Comparison of ENCODE assay signal across 10 mouse cellular contexts in genomic region chr9:102692564-102693475, GRCm38 (mm10). TPM values are rescaled to one million over a fixed set of nuclear protein-coding genes. Genes with fewer than 3 reads are reported as not detected.
DNase-seq lines count a peak whose midpoint lies in the region; ATAC-seq and TF ChIP-seq lines count a peak whose summit lies in the region.
"Had no signal": no experiment of that assay in that cellular context is flagged by ENCODE, and none has a peak within 500 bp of the region (broad histone marks: within the 10 kb centered on the region; RNA-seq: fewer than 3 reads in every experiment).

No protein-coding gene starts in this region.

- DNase-seq in forebrain, postnatal 0 days: no peak
- no peak for DNase-seq in testis, postnatal 10 days (ENCODE audit: low spot score)
- no peak for DNase-seq in liver, postnatal 0 days
- DNase-seq in layer of hippocampus, postnatal 14 days (ENCODE audit: low spot score in 2 of 2): no peak
- DNase-seq: liver had no signal

- TF ChIP-seq CTCF in forebrain, postnatal 0 days (IDR thresholded peaks at IDR 0.05; ENCODE audit: low read depth): no peak
- TF ChIP-seq CTCF in testis, adult 2 months (IDR thresholded peaks at IDR 0.05; ENCODE audit: control insufficient read depth, insufficient read depth, insufficient replicate concordance, low read depth, low read length): no peak
- no peak for TF ChIP-seq CTCF in liver, postnatal 0 days (IDR thresholded peaks at IDR 0.05; ENCODE audit: low read depth)

- no peaks in the 10 kb centered on the region for H3K9me3 ChIP-seq in forebrain, embryonic 13.5 days (replicated peaks)
- H3K9me3 ChIP-seq in forebrain, postnatal 0 days (ENCODE audit: low read length): no peaks in the 10 kb centered on the region
- H3K9me3 ChIP-seq in intestine, embryonic 15.5 days: no peaks in the 10 kb centered on the region
- H3K9me3 ChIP-seq in liver, postnatal 0 days (ENCODE audit: low read length): no peaks in the 10 kb centered on the region

- no peak for TF ChIP-seq POLR2A in testis, adult 2 months (IDR thresholded peaks at IDR 0.05; ENCODE audit: control insufficient read depth, low read depth, low read length)

- no peak for TF ChIP-seq EP300 in liver, postnatal 0 days (IDR thresholded peaks at IDR 0.05; ENCODE audit: low read depth)

- ATAC-seq in forebrain, embryonic 13.5 days: no peak
- no peak for ATAC-seq in forebrain, postnatal 0 days
- peak; percentile 48 for ATAC-seq in intestine, embryonic 15.5 days
- no peak for ATAC-seq in erythroid progenitor cell, adult 5-6 weeks (replicated peaks; ENCODE audit: low FRiP score, poor library complexity, severe bottlenecking)
- no peak for ATAC-seq in liver, postnatal 0 days

- peaks cover 44% of the 10 kb centered on the region for H3K4me1 ChIP-seq in forebrain, embryonic 13.5 days
- no peaks in the 10 kb centered on the region for H3K4me1 ChIP-seq in forebrain, postnatal 0 days (ENCODE audit: insufficient read depth)
- H3K4me1 ChIP-seq in testis, adult 2 months (ENCODE audit: control insufficient read depth, insufficient read depth, low read length): peaks cover 12% of the 10 kb centered on the region
- H3K4me1 ChIP-seq in intestine, embryonic 15.5 days (replicated peaks): peaks cover 27% of the 10 kb centered on the region; the same call in 1 of the 2 replicates
- peaks cover 8% of the 10 kb centered on the region for H3K4me1 ChIP-seq in liver, postnatal 0 days (ENCODE audit: insufficient read depth)

- no peak overlapping the region for H3K4me3 ChIP-seq in forebrain, embryonic 13.5 days
- no peak overlapping the region for H3K4me3 ChIP-seq in forebrain, postnatal 0 days (ENCODE audit: low read depth, low read length)
- peak overlapping the region; percentile 40 for H3K4me3 ChIP-seq in testis, adult 2 months (ENCODE audit: control insufficient read depth, low read depth, low read length)
- no peak overlapping the region for H3K4me3 ChIP-seq in intestine, embryonic 15.5 days (replicated peaks)
- no peak overlapping the region for H3K4me3 ChIP-seq in liver, postnatal 0 days (ENCODE audit: low read depth, low read length)

- WGBS in forebrain, embryonic 13.5 days: 50% methylated on average over 9 of the region's 9 CpGs
- WGBS in forebrain, postnatal 0 days: 47% methylated on average over 9 of the region's 9 CpGs
- WGBS in intestine, embryonic 15.5 days: 38% methylated on average over 9 of the region's 9 CpGs
- 47% methylated on average over 9 of the region's 9 CpGs for WGBS in liver, postnatal 0 days (ENCODE audit: insufficient replicate concordance)

- no peak overlapping the region for H3K9ac ChIP-seq in forebrain, embryonic 13.5 days
- no peak overlapping the region for H3K9ac ChIP-seq in forebrain, postnatal 0 days
- no peak overlapping the region for H3K9ac ChIP-seq in intestine, embryonic 15.5 days
- no peak overlapping the region for H3K9ac ChIP-seq in liver, postnatal 0 days (replicated peaks)

- H3K27me3 ChIP-seq in forebrain, embryonic 13.5 days: no peaks in the 10 kb centered on the region
- H3K27me3 ChIP-seq in forebrain, postnatal 0 days (ENCODE audit: insufficient read depth, low read length): no peaks in the 10 kb centered on the region
- H3K27me3 ChIP-seq in testis, adult 2 months (ENCODE audit: control insufficient read depth, insufficient read depth, low read length): no peaks in the 10 kb centered on the region
- H3K27me3 ChIP-seq in intestine, embryonic 15.5 days (replicated peaks): no peaks in the 10 kb centered on the region
- peaks cover 27% of the 10 kb centered on the region for H3K27me3 ChIP-seq in liver, postnatal 0 days (ENCODE audit: insufficient read depth, low read length)
- H3K27me3 ChIP-seq: CH12.LX had no signal

- H3K27ac ChIP-seq in forebrain, embryonic 13.5 days: peak overlapping the region; percentile 96; the same call in 1 of the 2 replicates
- H3K27ac ChIP-seq in forebrain, postnatal 0 days (ENCODE audit: low read depth, low read length): no peak overlapping the region
- H3K27ac ChIP-seq in testis, adult 2 months (ENCODE audit: control insufficient read depth, insufficient read depth, low read depth, low read length): peak overlapping the region; percentile 72
- 0 out of 2 replicates have a peak overlapping the region, but pooled peaks have one; percentile 14 for H3K27ac ChIP-seq in intestine, embryonic 15.5 days
- H3K27ac ChIP-seq in liver, postnatal 0 days (ENCODE audit: low read depth): no peak overlapping the region

- H3K4me2 ChIP-seq in forebrain, embryonic 13.5 days: no peak overlapping the region
- no peak overlapping the region for H3K4me2 ChIP-seq in forebrain, postnatal 0 days (ENCODE audit: low read depth)
- no peak overlapping the region for H3K4me2 ChIP-seq in intestine, embryonic 15.5 days (replicated peaks)
- no peak overlapping the region for H3K4me2 ChIP-seq in liver, postnatal 0 days (ENCODE audit: low read depth, low read length)

- H3K36me3 ChIP-seq in forebrain, embryonic 13.5 days (ENCODE audit: poor library complexity, severe bottlenecking): no peaks in the 10 kb centered on the region
- H3K36me3 ChIP-seq in forebrain, postnatal 0 days (ENCODE audit: insufficient read depth): no peaks in the 10 kb centered on the region
- no peaks in the 10 kb centered on the region for H3K36me3 ChIP-seq in testis, adult 2 months (ENCODE audit: control insufficient read depth, insufficient read depth, low read length)
- H3K36me3 ChIP-seq in intestine, embryonic 15.5 days: no peaks in the 10 kb centered on the region
- H3K36me3 ChIP-seq in liver, postnatal 0 days (replicated peaks; ENCODE audit: insufficient read depth, low read length): no peaks in the 10 kb centered on the region

RNA-seq across cellular contexts. Expression of gene Amotl2, which starts 23.7 kb away (rescaled TPM):
- 46.9 and 55.3 TPM in 2 replicates for polyA plus RNA-seq in forebrain, embryonic 13.5 days (2015; fragmentation: Nextera tagmentation; extraction: Ambion mirVana)
- 85.8 and 106 TPM in 2 replicates for total RNA-seq in forebrain, postnatal 0 days (2014; rRNA removed)
- 24.8 and 27.6 TPM in 2 replicates for polyA plus RNA-seq in forebrain, postnatal 0 days (2015; fragmentation: Nextera tagmentation; extraction: Ambion mirVana)
- 2.6 TPM in 2 replicates for polyA plus RNA-seq in testis, adult 2 months (2012; rRNA removed)
- 31.8 and 32.9 TPM in 2 replicates for polyA plus RNA-seq in intestine, embryonic 15.5 days (2015; fragmentation: Nextera tagmentation; extraction: Ambion mirVana)
- total RNA-seq in erythroid progenitor cell, adult 5-6 weeks (2015; ENCODE audit: low replicate concordance): not detected in 2 replicates
- 0.39 and 11.4 TPM in 2 replicates for total RNA-seq in erythroid progenitor cell, adult 5-6 weeks (2017; ENCODE audit: low replicate concordance)
- polyA plus RNA-seq in liver, postnatal 0 days (2015; fragmentation: Nextera tagmentation; extraction: Ambion mirVana): 5.7 and 6.5 TPM in 2 replicates
- total RNA-seq in layer of hippocampus, postnatal 14 days (2021): 10 to 100 TPM; 23.3 to 25.3 TPM

Comparison
In these comparisons a context has a peak if more than half of its experiments do, and no peak if none do; other contexts are left out.
1. H3K27ac ChIP-seq: peak in forebrain, embryonic 13.5 days (single experiment), testis, adult 2 months (single experiment) and intestine, embryonic 15.5 days (single experiment); none in forebrain, postnatal 0 days (single experiment) and liver, postnatal 0 days (single experiment).